Mouse (Mus musculus): Measurements from ENCODE around the gene Noc2l. TPM values are rescaled to one million over a fixed set of nuclear protein-coding genes. Genes with fewer than 3 reads are reported as not detected.

Gene Noc2l
- total RNA-seq, 2 experiments from 2014 or later, result 73.5 to 76.6 TPM

DNA sequence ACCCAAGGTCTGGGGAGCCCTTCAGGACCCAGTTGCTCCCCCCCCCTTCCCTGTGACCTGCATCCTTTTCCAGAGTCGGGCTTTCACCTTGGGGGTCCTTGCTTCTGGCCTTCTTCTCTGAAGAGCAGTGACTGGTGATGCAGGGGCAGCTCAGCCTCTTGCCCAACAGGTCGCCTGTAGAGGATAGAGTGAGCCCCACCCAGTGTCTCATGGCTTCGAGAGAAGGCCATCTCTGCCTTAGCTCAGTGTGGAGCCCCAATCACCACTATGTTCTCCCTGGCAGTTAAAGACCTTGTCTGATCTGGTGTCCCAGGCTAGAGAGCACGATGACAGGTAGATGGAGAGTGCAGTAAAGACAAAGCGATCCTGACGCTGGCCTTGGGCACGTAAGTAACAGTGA lies 16.3 kb downstream of the Noc2l start:
- H3K27ac ChIP-seq, result no peak overlapping the region

DNA sequence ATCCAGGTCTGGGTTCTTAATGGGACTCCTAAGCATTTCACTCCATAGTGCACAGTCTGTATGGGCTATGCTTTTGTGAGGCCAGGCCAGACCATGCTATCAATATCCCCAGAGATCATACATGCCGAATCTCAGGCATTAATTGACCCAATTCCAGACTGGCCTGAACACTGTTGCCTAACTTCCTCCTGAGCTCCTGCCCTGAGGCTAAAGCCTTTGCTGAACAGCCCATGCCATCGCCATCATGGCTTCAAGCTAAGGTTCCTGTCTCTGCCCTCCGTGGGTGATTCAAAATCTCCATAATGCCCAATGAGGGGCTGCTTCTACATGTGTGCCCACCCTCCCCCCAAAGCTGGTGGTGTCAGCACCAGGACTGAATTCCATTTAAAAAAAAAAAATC lies 16.8 kb downstream of the Noc2l start:
- intact Hi-C loops (cut with DNase I), result no loop called here
- TF ChIP-seq CTCF (IDR thresholded peaks at IDR 0.05), result no peak
- H3K4me3 ChIP-seq, result no peak overlapping the region
- no peak for DNase-seq (ENCODE audit: extremely low spot score in 1 of 2, low spot score in 2 of 2)
- H3K27ac ChIP-seq, result no peak overlapping the region

More for the DNA sequence above, 16.3 kb downstream of the Noc2l start:
- intact Hi-C loops (cut with DNase I), result no loop called here
- TF ChIP-seq CTCF (IDR thresholded peaks at IDR 0.05), result no peak
- DNase-seq (ENCODE audit: extremely low spot score in 1 of 2, low spot score in 2 of 2), result no peak
- H3K4me3 ChIP-seq, result no peak overlapping the region

DNA sequence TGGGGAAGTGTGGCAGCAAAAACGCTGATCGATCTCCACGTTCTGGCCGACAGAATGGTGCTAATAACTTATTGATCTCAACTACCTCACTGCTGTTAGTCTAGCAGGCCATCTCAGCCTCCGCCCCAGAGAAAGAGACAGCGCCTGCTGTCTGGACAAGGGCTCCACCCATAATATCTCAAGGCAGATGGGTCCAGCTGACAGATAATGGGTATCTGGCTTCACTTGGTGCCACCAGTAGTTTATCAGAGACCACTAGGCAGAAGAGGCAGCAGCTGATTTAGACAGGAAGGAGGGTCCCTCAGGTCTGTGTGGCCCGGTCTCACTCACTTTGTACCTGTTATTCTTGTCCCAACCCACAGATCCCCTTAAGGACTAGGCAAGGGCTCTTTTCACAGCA lies 17.2 kb downstream of the Noc2l start:
- no peak for DNase-seq (ENCODE audit: extremely low spot score in 1 of 2, low spot score in 2 of 2)
- intact Hi-C loops (cut with DNase I), result no loop called here
- no peak overlapping the region for H3K4me3 ChIP-seq
- no peak for TF ChIP-seq CTCF (IDR thresholded peaks at IDR 0.05)
- no peak overlapping the region for H3K27ac ChIP-seq

DNA sequence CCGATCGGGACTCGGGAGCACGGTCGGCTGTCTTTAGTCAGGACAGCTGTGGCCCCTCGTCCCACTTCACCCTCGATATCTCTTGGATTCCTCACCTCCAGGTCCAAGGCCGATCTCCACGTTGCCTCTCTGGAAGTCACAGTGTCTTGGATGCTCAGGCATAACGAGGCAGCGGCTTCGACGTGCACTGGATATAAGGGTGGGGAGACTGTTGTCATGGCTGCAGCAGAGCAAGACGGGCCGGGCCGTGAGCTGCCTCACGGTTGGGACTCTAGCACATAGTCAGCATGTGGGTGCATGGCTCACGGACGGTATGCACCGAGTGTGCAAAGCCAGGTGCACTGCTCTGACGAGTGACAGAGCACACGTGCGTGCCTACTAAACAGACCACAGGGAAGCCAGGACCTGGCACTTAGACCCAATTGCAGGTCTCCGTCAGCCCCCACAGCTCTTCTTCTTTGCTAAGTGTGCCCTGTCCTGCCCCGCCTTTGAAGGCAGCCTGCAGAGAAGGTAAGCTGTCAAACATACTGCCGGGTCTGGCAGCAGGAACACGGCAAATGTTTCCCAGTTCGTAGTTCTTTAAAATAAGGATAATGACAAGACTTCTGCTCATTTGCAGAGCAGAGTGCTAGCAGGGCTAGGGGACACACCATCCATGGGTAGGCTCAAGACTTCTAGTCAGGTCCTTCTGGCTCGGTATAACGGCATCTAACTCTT lies 18.7 kb downstream of the Noc2l start:
- H3K4me3 ChIP-seq, result no peak overlapping the region
- DNase-seq (ENCODE audit: extremely low spot score in 1 of 2, low spot score in 2 of 2), result no peak
- intact Hi-C loops (cut with DNase I), result no loop called here
- TF ChIP-seq CTCF (IDR thresholded peaks at IDR 0.05), result no peak
- H3K27ac ChIP-seq, result no peak overlapping the region

DNA sequence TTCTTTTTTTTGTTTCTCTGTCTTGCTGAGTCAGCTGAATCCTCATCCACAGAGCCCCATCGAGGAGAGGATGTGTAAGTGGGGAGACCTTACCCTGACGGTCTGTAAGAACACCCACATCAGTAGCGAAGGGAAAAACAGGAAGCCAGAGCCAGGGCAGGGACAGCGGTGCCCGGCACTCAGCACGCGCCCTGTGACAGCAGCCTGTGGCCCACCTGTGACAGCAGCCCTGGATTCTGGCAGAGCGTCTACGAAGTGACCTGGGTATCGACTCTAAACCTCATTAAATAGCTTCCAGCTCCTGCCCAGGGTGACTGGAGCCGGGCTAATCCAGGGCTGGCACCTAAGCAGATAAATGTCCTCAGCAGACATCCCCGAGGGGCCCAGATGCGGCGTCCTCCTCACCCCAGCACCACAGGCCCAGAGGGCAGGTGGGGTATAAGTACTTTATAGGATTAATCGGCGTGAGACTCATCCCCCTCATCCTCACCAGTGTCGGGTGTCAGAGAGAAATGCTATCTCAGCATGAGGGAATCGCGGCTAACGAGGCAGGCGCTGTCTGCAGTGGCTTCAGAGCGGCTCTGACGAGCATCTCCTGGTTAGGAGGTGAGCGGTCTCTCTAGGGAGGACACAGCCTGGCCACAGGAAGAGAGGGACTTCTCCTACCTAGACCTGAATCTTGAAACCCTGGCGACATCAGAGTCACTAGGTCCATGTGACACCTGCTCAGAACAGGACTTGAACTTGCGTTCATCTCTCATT lies 19.4 kb downstream of the Noc2l start, which contains the start of gene Samd11:
Gene Samd11 (minus strand): TSS at position 580 of the 762 bp plus-strand sequence.
- H3K4me3 ChIP-seq, result no peak within 1 kb of the TSS
- intact Hi-C loops (cut with DNase I), result no loop called here
- no peak for TF ChIP-seq CTCF (IDR thresholded peaks at IDR 0.05)
- no peak within 1 kb of the TSS for H3K27ac ChIP-seq
- no peak for DNase-seq (ENCODE audit: extremely low spot score in 1 of 2, low spot score in 2 of 2)

Small RNA genes lying within 50 kb of the gene (microRNA-seq; reads per million reads assigned to microRNA genes)
- 3.4 to 4.5 reads per million in 2 experiments for gene Mir7658

Other genes starting within 250 kb of the Noc2l start
- 10 to 100 TPM in 1 of 2 experiments, 1 to 10 TPM in 1; 9.1 to 10.8 TPM for gene B3galt6, start 243.4 kb upstream of the Noc2l start, total RNA-seq (2021)
- 100 to 1,000 TPM; 187 to 193 TPM for gene Sdf4, start 243.1 kb upstream of the Noc2l start, total RNA-seq (2021)
- 1 to 10 TPM; 1.7 to 2.4 TPM for gene Tnfrsf4, start 222.2 kb upstream of the Noc2l start, total RNA-seq (2021)
- not detected for gene Tnfrsf18, start 209.8 kb upstream of the Noc2l start, total RNA-seq (2021)
- gene Ttll10, start 176.6 kb upstream of the Noc2l start, total RNA-seq (2021), result under 1 TPM in 1 of 2 experiments, not detected in 1; 0.79 TPM
- 10 to 100 TPM; 30.7 to 34.7 TPM for gene 9430015G10Rik, start 126.0 kb upstream of the Noc2l start, total RNA-seq (2021)
- gene Rnf223, start 105.5 kb upstream of the Noc2l start, total RNA-seq (2021), result 1 to 10 TPM in 1 of 2 experiments, under 1 TPM in 1; 0.95 to 1.3 TPM
- 100 to 1,000 TPM; 142 to 147 TPM for gene Agrn, start 38.5 kb upstream of the Noc2l start, total RNA-seq (2021)
- 1 to 10 TPM; 1.1 to 1.5 TPM for gene Isg15, start 35.2 kb upstream of the Noc2l start, total RNA-seq (2021)
- gene AW011738, start 32.7 kb upstream of the Noc2l start, total RNA-seq (2021), result 1 to 10 TPM; 6.4 to 6.6 TPM
- gene Perm1, start 20.1 kb upstream of the Noc2l start, total RNA-seq (2021), result under 1 TPM; 0.25 to 0.30 TPM
- 10 to 100 TPM; 39.6 to 39.8 TPM for gene Plekhn1, start 1.2 kb upstream of the Noc2l start, total RNA-seq (2021)
- gene Samd11, start 19.6 kb downstream of the Noc2l start, total RNA-seq (2021), result 1 to 10 TPM; 5.3 to 6.3 TPM
- not detected for gene Vmn2r-ps159, start 95.1 kb downstream of the Noc2l start, total RNA-seq (2021)